Mouse (Mus musculus) C2C12 (cell line): Measurements from ENCODE around the gene Gm28035.

Source experiments
- CTCF ChIP-seq: IDR thresholded peaks from one replicate; pipeline ENCODE4 v1.5.1; 2011; ENCODE audit not compliant: control insufficient read depth, insufficient read depth, insufficient read length
- MAX ChIP-seq: IDR thresholded peaks from one replicate; pipeline ENCODE4 v1.6.1; 2011; ENCODE audit warnings: mild to moderate bottlenecking, control low read depth

DNA sequence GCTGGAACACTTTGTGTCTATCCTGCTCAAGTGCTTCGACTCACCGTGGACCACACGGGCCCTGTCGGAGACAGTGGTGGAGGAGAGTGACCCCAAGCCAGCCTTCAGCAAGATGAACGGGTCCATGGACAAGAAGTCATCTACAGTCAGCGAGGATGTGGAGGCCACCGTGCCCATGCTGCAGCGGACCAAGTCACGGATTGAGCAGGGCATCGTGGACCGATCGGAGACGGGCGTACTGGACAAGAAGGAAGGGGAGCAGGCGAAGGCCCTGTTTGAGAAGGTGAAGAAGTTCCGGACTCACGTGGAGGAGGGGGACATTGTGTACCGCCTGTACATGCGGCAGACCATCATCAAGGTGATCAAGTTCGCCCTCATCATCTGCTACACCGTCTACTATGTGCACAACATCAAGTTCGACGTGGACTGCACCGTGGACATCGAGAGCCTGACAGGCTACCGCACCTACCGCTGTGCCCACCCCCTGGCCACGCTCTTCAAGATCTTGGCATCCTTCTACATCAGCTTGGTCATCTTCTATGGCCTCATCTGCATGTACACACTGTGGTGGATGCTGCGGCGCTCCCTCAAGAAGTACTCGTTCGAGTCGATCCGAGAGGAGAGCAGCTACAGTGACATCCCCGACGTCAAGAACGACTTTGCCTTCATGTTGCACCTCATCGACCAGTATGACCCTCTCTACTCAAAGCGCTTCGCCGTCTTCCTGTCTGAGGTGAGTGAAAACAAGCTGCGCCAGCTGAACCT lies 15.4 kb downstream of the Gm28035 start:
- TF ChIP-seq CTCF (no peak), MAX (no peak)
